Mouse (Mus musculus) liver, embryonic 16.5 days (tissue): ENCODE measurements around the gene Itln1. TPM values are rescaled to one million over a fixed set of nuclear protein-coding genes. Genes with fewer than 3 reads are reported as not detected.

ENCODE experiments used
- ATAC-seq: fragments of 200-750 bp; cut with Nextera tagmentation; 2 replicates; pipeline ENCODE4 v1.8.0; 2017; ENCODE audit warnings: low read depth, mild to moderate bottlenecking, moderate number of reproducible peaks, moderate library complexity
- H3K27ac ChIP-seq: fragments of 300-500 bp; sonication (generic); 2 replicates; pipeline ENCODE4 v1.5.1; 2014; ENCODE audit warnings: mild to moderate bottlenecking, low read length
- H3K27me3 ChIP-seq: fragments of 300-500 bp; sonication (generic); 2 replicates; pipeline ENCODE4 v1.6.1; 2014; ENCODE audit warnings: low read depth, low read length, mixed read lengths; ENCODE audit not compliant: control insufficient read depth, insufficient read depth
- H3K36me3 ChIP-seq: fragments of 300-500 bp; sonication (generic); 2 replicates; pipeline ENCODE4 v1.6.1; 2014; ENCODE audit warnings: mild to moderate bottlenecking; ENCODE audit not compliant: control insufficient read depth, insufficient read depth
- H3K4me1 ChIP-seq: fragments of 300-500 bp; sonication (generic); 2 replicates; pipeline ENCODE4 v1.6.1; 2014; ENCODE audit warnings: low read depth, low read length, mixed read lengths; ENCODE audit not compliant: control insufficient read depth
- H3K4me2 ChIP-seq: fragments of 300-500 bp; sonication (generic); 2 replicates; pipeline ENCODE4 v1.6.1; 2014; ENCODE audit warnings: low read depth, low read length, mixed read lengths
- H3K4me3 ChIP-seq: fragments of 300-500 bp; sonication (generic); 2 replicates; pipeline ENCODE4 v1.5.1; 2014; ENCODE audit warnings: low read depth, mild to moderate bottlenecking, low read length
- H3K9ac ChIP-seq: fragments of 300-500 bp; sonication (generic); 2 replicates; pipeline ENCODE4 v1.6.1; 2014; ENCODE audit warnings: low read depth, low read length
- H3K9me3 ChIP-seq: fragments of 300-500 bp; sonication (generic); replicated peaks from 2 replicates; pipeline ENCODE4 v1.6.1; 2016; ENCODE audit warnings: low read length; ENCODE audit not compliant: control insufficient read depth
- WGBS: fragments of 180-500 bp; shearing (Covaris S2); extraction: QIAGEN DNeasy Blood & Tissue Kit; methylation state at CpG from one replicate; pipeline ENCODE4 v1.1.7; 2014; ENCODE audit not compliant: insufficient replicate concordance; 5-methylcytosine and 5-hydroxymethylcytosine counted together
- polyA plus RNA-seq: library from polyadenylated mRNA; unstranded; fragments of >200 nt; fragmentation: Nextera tagmentation; extraction: Ambion mirVana; gene quantifications from 2 replicates; pipeline ENCODE4 v1.2.1, GENCODE M21; 2015

Itln1 gene
- not detected in 2 replicates for polyA plus RNA-seq

DNA sequence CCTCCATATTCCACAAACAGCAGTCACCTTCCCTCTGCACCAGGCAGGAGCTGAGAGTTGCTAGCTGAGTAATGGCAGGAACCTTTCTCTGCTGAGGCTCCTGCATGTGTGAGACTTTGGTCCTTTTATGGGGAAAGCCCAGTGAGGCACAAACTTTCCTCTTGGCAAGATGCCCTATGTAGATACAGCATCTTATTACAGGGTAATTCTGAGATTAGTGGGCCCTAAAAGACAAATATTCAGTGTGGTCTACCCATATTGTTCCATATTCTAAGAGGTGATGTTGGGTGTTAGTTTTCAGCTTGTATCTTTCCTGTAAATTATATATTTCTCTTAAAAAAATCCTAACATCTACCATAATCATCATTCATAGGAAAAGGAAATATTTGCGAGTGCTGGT lies at the start of gene Itln1:
Gene Itln1 (minus strand): TSS at position 101 of the 400 bp plus-strand sequence.
- Histone ChIP-seq H3K4me3 (no peak within 1 kb of the TSS), H3K4me1 (no peaks in the 10 kb centered on the region), H3K27me3 (no peaks in the 10 kb centered on the region), H3K4me2 (no peak within 1 kb of the TSS), H3K36me3 (no peaks in the 10 kb centered on the region), H3K9ac (no peak within 1 kb of the TSS), H3K9me3 (no peaks in the 10 kb centered on the region), H3K27ac (no peak within 1 kb of the TSS)
- 88% methylated on average over 1 of the region's 1 CpGs for WGBS
- no peak for ATAC-seq

DNA sequence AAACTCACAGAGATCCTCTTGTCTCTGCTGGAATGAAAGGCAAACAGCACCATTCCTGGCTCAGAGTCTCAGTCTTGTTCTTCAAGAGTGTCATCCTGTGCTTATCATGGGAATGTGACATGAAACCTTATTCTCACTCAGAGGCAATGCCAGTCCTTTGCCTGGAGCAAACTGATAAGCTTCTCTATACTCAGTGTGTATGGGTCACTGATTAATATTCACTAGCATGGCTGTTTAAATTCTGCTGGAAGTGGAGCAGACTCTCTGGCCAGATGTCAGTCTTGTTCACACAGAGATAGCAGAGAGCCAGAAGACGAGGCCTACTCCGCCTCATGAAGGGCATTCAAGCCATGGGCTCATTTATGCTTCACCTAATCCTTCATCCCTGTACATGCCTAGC lies 49.5 kb upstream of the Itln1 start:
- no peak overlapping the region for H3K27ac ChIP-seq
- no peaks in the 10 kb centered on the region for H3K27me3 ChIP-seq
- 26% methylated on average over 2 of the region's 2 CpGs for WGBS
- no peak overlapping the region for H3K4me2 ChIP-seq
- H3K36me3 ChIP-seq: no peaks in the 10 kb centered on the region
- no peaks in the 10 kb centered on the region for H3K9me3 ChIP-seq
- no peak overlapping the region for H3K4me3 ChIP-seq
- ATAC-seq: peak; percentile 70
- no peak overlapping the region for H3K9ac ChIP-seq
- H3K4me1 ChIP-seq: no peaks in the 10 kb centered on the region; the same call in 1 of the 2 replicates

DNA sequence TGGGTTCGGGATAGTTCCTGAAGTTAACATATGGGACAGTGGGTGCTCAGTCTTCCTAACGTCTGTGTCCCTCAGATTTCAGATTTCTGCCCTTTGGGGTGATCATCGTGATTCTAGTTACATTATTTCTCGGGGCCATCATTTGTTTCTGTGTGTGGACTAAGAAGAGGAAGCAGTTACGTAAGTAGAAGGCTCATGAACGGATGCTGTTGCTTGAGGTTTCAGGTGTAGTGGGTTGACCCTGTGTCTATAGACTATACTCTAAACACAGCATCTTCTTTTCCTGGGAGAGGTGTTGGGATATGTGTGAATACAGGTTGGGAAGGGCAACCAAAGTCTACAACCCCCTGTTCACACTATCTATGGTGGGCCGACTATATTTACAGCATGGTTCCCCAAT lies 42.1 kb upstream of the Itln1 start:
- Histone ChIP-seq H3K27me3 (no peaks in the 10 kb centered on the region), H3K36me3 (no peaks in the 10 kb centered on the region), H3K9ac (no peak overlapping the region), H3K9me3 (no peaks in the 10 kb centered on the region), H3K4me1 (no peaks in the 10 kb centered on the region), H3K4me2 (no peak overlapping the region), H3K4me3 (no peak overlapping the region), H3K27ac (no peak overlapping the region)
- ATAC-seq: no peak
- WGBS: 62% methylated on average over 7 of the region's 7 CpGs

DNA sequence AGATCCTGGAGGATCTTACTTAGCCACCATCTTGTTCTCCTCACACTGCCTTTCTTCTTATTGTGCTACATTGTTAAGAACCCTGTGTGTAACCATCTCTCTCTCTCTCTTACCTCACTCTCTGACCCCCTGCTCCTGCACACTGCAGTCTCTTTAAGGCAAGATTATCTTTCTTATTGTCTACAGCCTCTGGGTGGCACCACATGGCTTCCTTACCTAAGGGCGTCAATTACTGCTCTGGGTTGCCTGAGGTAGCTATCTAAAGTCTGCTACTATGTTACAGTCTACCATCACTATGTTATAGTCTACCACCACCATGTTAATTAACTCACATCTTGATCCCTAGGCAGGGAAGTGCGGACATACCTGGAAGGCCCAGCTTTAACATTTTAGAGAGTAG lies 33.3 kb upstream of the Itln1 start:
- H3K4me3 ChIP-seq: no peak overlapping the region
- WGBS: 52% methylated on average over 2 of the region's 2 CpGs
- no peaks in the 10 kb centered on the region for H3K9me3 ChIP-seq
- no peak overlapping the region for H3K9ac ChIP-seq
- ATAC-seq: no peak
- H3K36me3 ChIP-seq: no peaks in the 10 kb centered on the region
- H3K4me1 ChIP-seq: peaks cover 4% of the 10 kb centered on the region; the same call in 1 of the 2 replicates
- H3K27me3 ChIP-seq: no peaks in the 10 kb centered on the region
- H3K4me2 ChIP-seq: no peak overlapping the region
- H3K27ac ChIP-seq: no peak overlapping the region

DNA sequence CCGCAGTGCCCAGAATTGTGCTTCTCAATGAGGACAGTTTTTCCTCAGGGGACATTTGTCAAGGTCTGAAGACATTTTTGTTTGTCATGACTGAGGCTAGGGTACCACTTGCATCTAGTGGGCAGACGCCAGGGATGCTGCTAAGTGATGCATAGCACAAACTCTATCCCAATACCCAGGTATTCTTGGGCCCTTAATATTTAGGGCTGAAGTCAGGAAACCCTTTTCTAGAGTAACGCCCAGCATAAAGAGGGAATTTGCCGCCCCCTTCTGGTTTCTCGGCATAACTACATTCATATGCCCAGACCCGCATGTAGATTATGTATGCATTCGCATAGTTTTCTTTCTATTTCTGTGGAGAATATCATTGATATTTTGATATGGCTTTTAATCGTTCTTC lies 31.7 kb upstream of the Itln1 start:
- ATAC-seq: 0 out of 2 replicates have a peak, but pooled peaks have one; percentile 11
- no peak overlapping the region for H3K9ac ChIP-seq
- H3K4me3 ChIP-seq: no peak overlapping the region
- no peaks in the 10 kb centered on the region for H3K36me3 ChIP-seq
- H3K9me3 ChIP-seq: no peaks in the 10 kb centered on the region
- 17% methylated on average over 8 of the region's 8 CpGs for WGBS
- no peak overlapping the region for H3K4me2 ChIP-seq
- no peaks in the 10 kb centered on the region for H3K27me3 ChIP-seq
- H3K4me1 ChIP-seq: peaks cover 4% of the 10 kb centered on the region; the same call in 1 of the 2 replicates
- H3K27ac ChIP-seq: no peak overlapping the region

DNA sequence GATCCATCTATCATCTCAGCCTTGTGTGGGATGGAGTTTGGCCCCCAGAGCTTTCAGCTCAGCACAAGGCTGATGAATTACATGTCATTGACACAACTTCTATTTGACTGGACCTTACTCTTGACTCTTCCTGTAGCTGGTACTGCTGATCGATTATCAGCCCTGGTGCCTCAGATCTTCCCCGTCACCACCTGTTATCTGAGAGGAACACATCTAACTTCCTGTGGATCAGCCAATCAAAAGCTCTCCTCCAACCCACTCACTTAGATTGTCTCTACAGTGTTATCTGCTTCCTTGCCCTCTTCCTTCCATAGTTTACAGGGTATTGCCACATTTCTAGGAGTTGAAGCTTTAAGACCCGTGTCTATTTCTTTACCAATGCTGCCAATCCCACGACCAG lies 30.8 kb upstream of the Itln1 start:
- peak; percentile 52; the same call in 1 of the 2 replicates for ATAC-seq
- H3K9ac ChIP-seq: no peak overlapping the region
- no peaks in the 10 kb centered on the region for H3K36me3 ChIP-seq
- no peak overlapping the region for H3K4me2 ChIP-seq
- peaks cover 4% of the 10 kb centered on the region; the same call in 1 of the 2 replicates for H3K4me1 ChIP-seq
- H3K27ac ChIP-seq: no peak overlapping the region
- H3K4me3 ChIP-seq: no peak overlapping the region
- 14% methylated on average over 4 of the region's 4 CpGs for WGBS
- H3K9me3 ChIP-seq: no peaks in the 10 kb centered on the region
- H3K27me3 ChIP-seq: no peaks in the 10 kb centered on the region

DNA sequence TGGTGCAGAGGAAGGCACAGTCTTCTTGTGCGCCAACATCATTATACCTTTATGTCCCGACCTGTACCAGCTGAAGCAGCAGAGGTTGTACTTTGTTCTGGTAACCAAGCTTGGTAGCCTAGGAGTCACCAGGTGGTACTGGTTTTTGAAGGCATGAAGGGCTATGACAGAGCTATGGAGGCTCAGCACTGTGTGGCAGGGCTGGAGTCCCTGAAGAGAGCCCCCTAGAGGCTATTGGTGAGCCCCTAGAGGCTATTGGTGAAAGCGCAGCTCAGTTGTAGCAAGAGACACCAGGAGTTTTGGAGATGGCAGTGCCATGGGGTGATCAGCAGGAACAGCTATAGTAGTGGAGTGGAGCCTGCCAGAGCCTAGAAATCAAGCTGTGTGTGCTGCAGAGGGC lies 29.2 kb upstream of the Itln1 start:
- no peak overlapping the region for H3K4me2 ChIP-seq
- no peak overlapping the region for H3K27ac ChIP-seq
- H3K36me3 ChIP-seq: no peaks in the 10 kb centered on the region
- H3K27me3 ChIP-seq: no peaks in the 10 kb centered on the region
- peaks cover 4% of the 10 kb centered on the region; the same call in 1 of the 2 replicates for H3K4me1 ChIP-seq
- 0 out of 2 replicates have a peak, but pooled peaks have one; percentile 25 for ATAC-seq
- 53% methylated on average over 3 of the region's 3 CpGs for WGBS
- H3K9me3 ChIP-seq: no peaks in the 10 kb centered on the region
- no peak overlapping the region for H3K4me3 ChIP-seq
- no peak overlapping the region for H3K9ac ChIP-seq

DNA sequence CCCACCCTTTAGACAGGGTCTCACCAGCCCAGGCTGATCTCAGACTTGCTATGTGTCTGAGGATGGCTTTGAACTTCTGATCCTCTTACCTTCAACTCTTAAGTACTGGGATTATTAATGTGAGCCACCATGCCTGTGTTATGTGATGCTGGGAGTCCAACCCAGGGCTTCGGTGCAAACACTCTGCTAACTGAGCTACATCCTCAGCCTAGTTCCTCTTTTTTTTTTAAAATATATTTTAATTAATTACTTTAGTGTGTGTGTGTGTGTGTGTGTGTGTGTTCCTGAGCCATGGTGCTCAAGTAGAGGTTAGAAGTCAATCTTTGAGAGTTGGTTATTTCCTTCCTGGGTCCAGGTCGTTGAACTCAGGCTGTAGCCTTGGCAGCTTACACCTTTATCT lies 27.9 kb upstream of the Itln1 start:
- Histone ChIP-seq H3K4me1 (peaks cover 4% of the 10 kb centered on the region; the same call in 1 of the 2 replicates), H3K4me3 (no peak overlapping the region), H3K27ac (no peak overlapping the region), H3K4me2 (no peak overlapping the region), H3K36me3 (no peaks in the 10 kb centered on the region), H3K9ac (no peak overlapping the region), H3K27me3 (no peaks in the 10 kb centered on the region), H3K9me3 (no peaks in the 10 kb centered on the region)
- no peak for ATAC-seq
- 33% methylated on average over 2 of the region's 2 CpGs for WGBS

DNA sequence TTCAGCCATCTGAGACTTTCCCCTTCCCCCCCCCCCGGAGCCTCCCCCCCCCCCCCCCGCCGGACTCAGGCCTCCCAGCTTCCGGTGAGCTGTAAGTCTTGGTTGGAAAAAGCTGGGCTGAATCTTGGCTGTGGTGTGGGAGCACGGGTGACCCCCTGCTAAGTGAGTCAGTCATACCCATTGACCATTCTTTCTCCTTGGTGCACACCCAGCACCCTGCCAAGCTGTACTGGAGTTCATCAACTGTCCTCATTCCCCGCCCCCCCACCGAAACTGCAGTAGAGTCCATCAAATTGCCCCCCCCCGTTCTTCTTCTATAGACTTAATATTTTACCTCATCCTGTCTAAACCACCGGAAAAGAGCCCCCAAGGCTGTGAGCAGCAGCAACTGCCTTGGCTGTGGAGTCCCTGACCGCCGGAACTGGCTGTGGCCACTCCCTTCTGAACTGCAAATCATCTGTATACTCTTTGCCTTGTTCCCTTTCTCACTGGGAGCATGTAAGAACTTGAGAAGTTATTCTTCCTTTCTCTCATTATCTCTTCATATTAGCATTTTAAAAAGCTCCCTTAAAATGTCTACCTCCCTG lies 26.6 kb upstream of the Itln1 start:
- Histone ChIP-seq H3K4me3 (no peak overlapping the region), H3K27me3 (no peaks in the 10 kb centered on the region), H3K4me2 (peak overlapping the region; percentile 22; the same call in 1 of the 2 replicates), H3K27ac (no peak overlapping the region), H3K36me3 (no peaks in the 10 kb centered on the region), H3K4me1 (peaks cover 4% of the 10 kb centered on the region; the same call in 1 of the 2 replicates), H3K9ac (no peak overlapping the region), H3K9me3 (no peaks in the 10 kb centered on the region)
- 13% methylated on average over 7 of the region's 11 CpGs for WGBS
- ATAC-seq: no peak
